Comparison of ENCODE assay signal across 31 mouse cellular contexts in the genomic region with DNA sequence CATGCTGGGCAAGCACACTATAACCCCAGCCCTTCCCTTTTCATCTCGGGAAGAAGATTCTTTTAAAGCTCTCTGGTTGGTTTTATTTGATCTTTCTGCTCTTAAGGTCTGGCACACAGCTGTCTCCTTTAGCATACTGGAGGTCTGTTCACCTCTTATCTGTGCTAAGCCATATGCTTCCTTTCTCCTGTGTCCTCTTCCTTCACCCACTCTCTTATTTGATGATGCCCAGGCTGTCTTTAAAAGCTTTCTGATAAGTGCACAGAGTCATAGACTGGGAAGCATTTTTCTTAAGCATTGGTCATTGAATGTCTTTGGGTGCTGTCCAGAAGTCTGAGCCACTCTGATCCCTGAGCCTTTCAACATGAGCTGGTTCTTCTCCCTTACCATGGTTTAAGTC.
DNase-seq lines count a peak whose midpoint lies in the region; ATAC-seq and TF ChIP-seq lines count a peak whose summit lies in the region.
"Had no signal": no experiment of that assay in that cellular context is flagged by ENCODE, and none has a peak within 500 bp of the region (broad histone marks: within the 10 kb centered on the region; RNA-seq: fewer than 3 reads in every experiment).

No protein-coding gene starts in this region.

- 12% methylated on average over 1 of the region's 1 CpGs for WGBS in liver, embryonic 11.5 days
- whole genome bisulfite sequencing in liver, postnatal 0 days (ENCODE audit: insufficient replicate concordance) = 33% methylated on average over 1 of the region's 1 CpGs

- no peaks in the 10 kb centered on the region for H3K36me3 ChIP-seq in liver, embryonic 11.5 days (ENCODE audit: control insufficient read depth, insufficient read depth, low read length)
- no peaks in the 10 kb centered on the region for H3K36me3 ChIP-seq in liver, postnatal 0 days (replicated peaks; ENCODE audit: insufficient read depth, low read length)
- H3K36me3 ChIP-seq: heart, embryonic 13.5 days; limb, embryonic 13.5 days; midbrain, embryonic 15.5 days had no signal

- no peaks in the 10 kb centered on the region for H3K9me3 ChIP-seq in liver, embryonic 11.5 days (ENCODE audit: control insufficient read depth, low read length)
- no peaks in the 10 kb centered on the region for H3K9me3 ChIP-seq in liver, postnatal 0 days (ENCODE audit: low read length)
- H3K9me3 ChIP-seq: heart, embryonic 13.5 days; limb, embryonic 13.5 days; midbrain, embryonic 15.5 days had no signal

- no peak for TF ChIP-seq EP300 in liver, postnatal 0 days (IDR thresholded peaks at IDR 0.05; ENCODE audit: low read depth)

- no peak overlapping the region for H3K4me3 ChIP-seq in liver, embryonic 11.5 days (ENCODE audit: low read depth, low read length)
- no peak overlapping the region for H3K4me3 ChIP-seq in liver, postnatal 0 days (ENCODE audit: low read depth, low read length)
- H3K4me3 ChIP-seq: erythroblast, embryonic 14.5 days; gastrocnemius, adult 2 months; heart, embryonic 13.5 days; limb, embryonic 13.5 days; midbrain, embryonic 15.5 days had no signal

- ATAC-seq in liver, embryonic 11.5 days (replicated peaks; ENCODE audit: low FRiP score) = peak; percentile 85
- no peak for ATAC-seq in liver, postnatal 0 days
- peak; percentile 94 for ATAC-seq in megakaryocyte progenitor cell, adult 5-6 weeks (replicated peaks; ENCODE audit: poor library complexity)
- ATAC-seq: CD4-positive, CD25-positive, alpha-beta regulatory T cell, adult 4 months; forebrain, embryonic 16.5 days; intestine, postnatal 0 days; midbrain, embryonic 15.5 days; Patski had no signal

- H3K27ac ChIP-seq in liver, embryonic 11.5 days (ENCODE audit: low read depth, low read length) = no peak overlapping the region
- H3K27ac ChIP-seq in liver, postnatal 0 days (ENCODE audit: low read depth) = no peak overlapping the region
- H3K27ac ChIP-seq: gastrocnemius, adult 2 months; hindbrain, embryonic 14.5 days; limb, embryonic 13.5 days; midbrain, embryonic 15.5 days had no signal

- DNase-seq in liver, embryonic 11.5 days (ENCODE audit: low spot score) = no peak
- DNase-seq in liver, postnatal 0 days = no peak
- DNase-seq in MEL-GATA-1-ER (ENCODE audit: extremely low read depth, low read depth) = peak; percentile 51
- DNase-seq in c-Kit-positive CD71-positive TER-119-negative erythroid progenitor cells, embryonic 14.5 days (ENCODE audit: low read depth) = peak; percentile 8
- no peak for DNase-seq in left cerebral cortex, adult 8-10 months (ENCODE audit: low spot score in 2 of 2)
- DNase-seq in cerebellum, postnatal 14 days = no peak
- DNase-seq in lung, postnatal 4 days = no peak
- DNase-seq: adrenal gland, postnatal 36 days; cerebellum, adult 11 months; cerebellum, adult 9-10 months; gastrocnemius, adult 2 months; gastrocnemius, postnatal 36 days; heart, adult 18-20 months; heart, postnatal 10 days; kidney, postnatal 14 days; layer of hippocampus, adult 9-11 months; lung, postnatal 36 days; right cerebral cortex, adult 18-20 months; right cerebral cortex, postnatal 4 days; thymus, adult 2 months; thymus, postnatal 4 days had no signal

- no peaks in the 10 kb centered on the region for H3K27me3 ChIP-seq in liver, embryonic 11.5 days (replicated peaks; ENCODE audit: control insufficient read depth, insufficient read depth, low read length)
- no peaks in the 10 kb centered on the region for H3K27me3 ChIP-seq in liver, postnatal 0 days (ENCODE audit: insufficient read depth, low read length)
- H3K27me3 ChIP-seq: heart, embryonic 13.5 days; limb, embryonic 13.5 days; midbrain, embryonic 15.5 days; Patski had no signal

- peaks cover 13% of the 10 kb centered on the region for H3K4me1 ChIP-seq in liver, embryonic 11.5 days (replicated peaks; ENCODE audit: control insufficient read depth, insufficient read depth, low read length)
- H3K4me1 ChIP-seq in liver, postnatal 0 days (ENCODE audit: insufficient read depth) = no peaks in the 10 kb centered on the region
- H3K4me1 ChIP-seq: midbrain, embryonic 15.5 days had no signal

- H3K9ac ChIP-seq in liver, embryonic 11.5 days (ENCODE audit: low read depth, low read length) = no peak overlapping the region
- no peak overlapping the region for H3K9ac ChIP-seq in liver, postnatal 0 days (replicated peaks)
- H3K9ac ChIP-seq: heart, embryonic 13.5 days; hindbrain, embryonic 14.5 days; limb, embryonic 13.5 days; midbrain, embryonic 15.5 days had no signal

- H3K4me2 ChIP-seq in liver, embryonic 11.5 days = no peak overlapping the region
- H3K4me2 ChIP-seq in liver, postnatal 0 days (ENCODE audit: low read depth, low read length) = no peak overlapping the region
- H3K4me2 ChIP-seq: heart, embryonic 13.5 days; hindbrain, embryonic 14.5 days; limb, embryonic 13.5 days; midbrain, embryonic 15.5 days had no signal

- no peak for TF ChIP-seq CTCF in liver, postnatal 0 days (IDR thresholded peaks at IDR 0.05; ENCODE audit: low read depth)

Comparison
In these comparisons a context has a peak if more than half of its experiments do, and no peak if none do; other contexts are left out.
1. DNase-seq: peak in MEL-GATA-1-ER (single experiment) and c-Kit-positive CD71-positive TER-119-negative erythroid progenitor cells, embryonic 14.5 days (single experiment); none in liver, embryonic 11.5 days (single experiment), liver, postnatal 0 days (single experiment), left cerebral cortex, adult 8-10 months (0 of 2), cerebellum, postnatal 14 days (0 of 2) and lung, postnatal 4 days (0 of 2).